Mouse (Mus musculus) erythroblast, embryonic 14.5 days (primary cell): ENCODE measurements around the gene Avil. TPM values are rescaled to one million over a fixed set of nuclear protein-coding genes. Genes with fewer than 3 reads are reported as not detected.

Source experiments
- H3K27me3 ChIP-seq: 2 replicates; pipeline ENCODE4 v1.6.1; 2012; ENCODE audit warnings: inconsistent platforms; ENCODE audit not compliant: control insufficient read depth
- H3K36me3 ChIP-seq: 2 replicates; pipeline ENCODE4 v1.6.1; 2012; ENCODE audit warnings: mild to moderate bottlenecking, inconsistent platforms; ENCODE audit not compliant: control insufficient read depth
- H3K4me1 ChIP-seq: 2 replicates; pipeline ENCODE4 v1.6.1; 2012; ENCODE audit warnings: inconsistent platforms; ENCODE audit not compliant: control insufficient read depth
- H3K4me3 ChIP-seq: replicated peaks from 2 replicates; pipeline ENCODE3; 2012; ENCODE audit warnings: moderate library complexity, mild to moderate bottlenecking, inconsistent platforms
- H3K9me3 ChIP-seq: 2 replicates; pipeline ENCODE4 v1.6.1; 2012; ENCODE audit warnings: low read length, inconsistent platforms, mixed read lengths; ENCODE audit not compliant: control insufficient read depth
- GATA1 ChIP-seq: IDR thresholded peaks from 2 replicates; pipeline ENCODE4 v1.6.1; 2012; ENCODE audit warnings: low read length, inconsistent platforms, mixed read lengths
- TAL1 ChIP-seq: IDR thresholded peaks from 3 replicates; pipeline ENCODE4 v1.6.1; 2012; ENCODE audit warnings: low read length, inconsistent platforms, mixed read lengths
- polyA plus RNA-seq: library from polyadenylated mRNA; stranded (reverse); fragments of >175 nt; gene quantifications from 2 replicates; pipeline ENCODE4 v1.2.3, GENCODE M21; 2012

Gene Avil
- polyA plus RNA-seq, 1 experiment = 0.01 TPM

DNA sequence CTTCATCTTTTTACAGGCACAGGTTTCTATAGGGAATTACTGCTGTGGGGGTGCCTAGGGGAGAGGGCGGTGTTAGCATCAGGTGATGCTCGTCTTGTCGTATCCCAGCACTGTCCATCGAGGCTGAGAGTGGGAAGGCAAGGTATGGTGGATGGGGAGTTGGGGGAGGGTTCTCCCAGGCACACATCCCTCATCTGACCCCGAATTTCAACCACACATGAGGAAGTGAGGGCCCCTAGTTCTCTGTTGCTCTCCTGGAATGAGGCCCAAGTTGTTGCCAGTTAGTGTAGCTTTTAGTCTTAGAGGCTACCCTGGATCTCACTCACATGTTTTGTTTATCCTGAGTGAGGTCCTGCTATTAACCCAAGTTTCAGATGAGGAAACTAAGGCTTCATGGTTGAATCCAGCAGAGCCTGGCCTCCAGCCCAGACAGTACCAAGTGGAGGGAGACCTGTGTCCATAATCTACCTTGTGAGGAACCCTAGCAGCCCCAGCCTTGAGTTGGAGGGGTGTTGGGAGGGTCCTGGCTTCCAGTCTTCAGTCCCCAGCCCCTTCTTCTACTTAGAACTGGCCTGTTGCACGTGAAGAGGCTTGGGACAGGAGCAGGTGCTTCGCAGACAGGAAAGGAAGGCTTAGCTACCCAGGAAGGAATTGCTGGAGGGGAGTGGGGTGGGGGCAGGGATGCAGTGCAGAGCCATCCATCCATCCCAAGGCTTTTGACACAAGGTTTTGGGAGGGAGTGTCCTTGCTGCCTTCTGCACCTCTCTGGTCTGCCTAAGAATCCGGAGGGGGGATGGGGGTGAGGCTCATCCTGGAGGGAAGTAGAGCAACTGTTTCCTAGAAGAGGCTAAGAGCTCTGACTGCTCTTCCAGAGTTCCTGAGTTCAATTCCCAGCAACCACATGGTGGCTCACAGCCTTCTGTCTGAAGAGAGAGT is 13.1 kb upstream of the Avil start:
- no peaks in the 10 kb centered on the region for H3K9me3 ChIP-seq
- H3K4me3 ChIP-seq = no peak overlapping the region
- peaks cover 46% of the 10 kb centered on the region for H3K4me1 ChIP-seq
- no peaks in the 10 kb centered on the region for H3K27me3 ChIP-seq
- H3K36me3 ChIP-seq = peaks cover 48% of the 10 kb centered on the region
- TF ChIP-seq GATA1 (no peak), TAL1 (no peak)

- TF ChIP-seq TAL1 (no peak), GATA1 (no peak)
- no peak overlapping the region for H3K4me3 ChIP-seq
- H3K27me3 ChIP-seq = no peaks in the 10 kb centered on the region
- H3K4me1 ChIP-seq = peaks cover 35% of the 10 kb centered on the region
- no peaks in the 10 kb centered on the region for H3K9me3 ChIP-seq
- H3K36me3 ChIP-seq = peaks cover 50% of the 10 kb centered on the region
These were observed 11.9 kb upstream of the Avil start for GRCm38 (mm10) chr10:126988513-126989165.

DNA sequence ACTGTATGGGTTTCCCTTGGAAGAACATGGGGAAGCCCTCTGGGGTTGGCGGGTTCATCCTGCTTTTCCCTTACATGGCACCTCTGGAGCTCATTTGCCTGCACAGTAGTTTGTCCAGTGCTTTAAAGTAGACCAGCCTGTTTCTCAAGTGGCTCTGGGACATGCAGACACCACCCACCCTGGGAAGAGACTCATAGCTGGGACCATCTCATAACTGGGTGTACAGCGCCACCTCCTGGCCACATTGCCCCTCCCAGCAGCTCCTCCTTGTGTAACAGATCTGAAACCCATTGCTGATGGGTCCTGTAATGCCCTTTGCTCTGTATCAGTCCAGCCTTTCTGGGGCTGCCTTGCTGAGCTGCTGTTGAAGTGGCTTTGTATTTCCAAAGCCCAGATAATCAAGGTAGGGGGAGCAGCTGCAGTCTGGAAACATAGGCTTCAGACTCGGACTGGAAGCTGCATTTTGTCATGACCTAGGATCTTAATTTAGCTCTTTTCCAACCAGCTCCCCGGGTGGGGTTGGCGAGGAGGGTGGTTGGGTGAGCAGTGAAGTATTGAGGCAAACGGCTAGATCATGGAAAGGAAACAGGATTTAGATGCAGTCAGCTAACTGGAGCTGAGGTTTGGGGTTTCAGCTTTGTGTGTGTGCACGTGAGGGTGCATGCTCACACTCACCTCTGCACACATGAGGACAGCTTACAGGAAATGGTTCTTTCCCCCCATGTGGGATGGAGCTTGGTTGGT is 10.0 kb upstream of the Avil start:
- peaks cover 56% of the 10 kb centered on the region for H3K36me3 ChIP-seq
- H3K4me1 ChIP-seq = peaks cover 23% of the 10 kb centered on the region
- no peak overlapping the region for H3K4me3 ChIP-seq
- TF ChIP-seq GATA1 (no peak), TAL1 (no peak)
- H3K27me3 ChIP-seq = no peaks in the 10 kb centered on the region
- no peaks in the 10 kb centered on the region for H3K9me3 ChIP-seq

- Histone ChIP-seq H3K4me1 (peaks cover 14% of the 10 kb centered on the region), H3K4me3 (no peak overlapping the region), H3K36me3 (peaks cover 59% of the 10 kb centered on the region), H3K9me3 (no peaks in the 10 kb centered on the region), H3K27me3 (no peaks in the 10 kb centered on the region)
- no peak for TF ChIP-seq GATA1
- TF ChIP-seq TAL1 = no peak
These were observed 8.8 kb upstream of the Avil start for GRCm38 (mm10) chr10:126991676-126992075.

GRCm38 (mm10) chr10:126993621-126994020 is 6.9 kb upstream of the Avil start:
- TF ChIP-seq GATA1 (no peak), TAL1 (no peak)
- Histone ChIP-seq H3K4me3 (no peak overlapping the region), H3K4me1 (peaks cover 4% of the 10 kb centered on the region), H3K36me3 (peaks cover 72% of the 10 kb centered on the region), H3K27me3 (no peaks in the 10 kb centered on the region), H3K9me3 (no peaks in the 10 kb centered on the region)

- Histone ChIP-seq H3K9me3 (no peaks in the 10 kb centered on the region), H3K27me3 (no peaks in the 10 kb centered on the region), H3K4me1 (peaks cover 3% of the 10 kb centered on the region; the same call in 1 of the 2 replicates), H3K36me3 (peaks cover 64% of the 10 kb centered on the region), H3K4me3 (no peak overlapping the region)
- no peak for TF ChIP-seq GATA1
These were observed 3.0 kb upstream of the Avil start for GRCm38 (mm10) chr10:126997340-126998113.

GRCm38 (mm10) chr10:127001297-127001696 is 788 bp downstream of the Avil start:
- TF ChIP-seq GATA1 (no peak), TAL1 (no peak)
- peaks cover 26% of the 10 kb centered on the region for H3K36me3 ChIP-seq
- no peaks in the 10 kb centered on the region for H3K27me3 ChIP-seq
- H3K4me1 ChIP-seq = peaks cover 3% of the 10 kb centered on the region; the same call in 1 of the 2 replicates
- H3K4me3 ChIP-seq = no peak overlapping the region
- H3K9me3 ChIP-seq = no peaks in the 10 kb centered on the region

DNA sequence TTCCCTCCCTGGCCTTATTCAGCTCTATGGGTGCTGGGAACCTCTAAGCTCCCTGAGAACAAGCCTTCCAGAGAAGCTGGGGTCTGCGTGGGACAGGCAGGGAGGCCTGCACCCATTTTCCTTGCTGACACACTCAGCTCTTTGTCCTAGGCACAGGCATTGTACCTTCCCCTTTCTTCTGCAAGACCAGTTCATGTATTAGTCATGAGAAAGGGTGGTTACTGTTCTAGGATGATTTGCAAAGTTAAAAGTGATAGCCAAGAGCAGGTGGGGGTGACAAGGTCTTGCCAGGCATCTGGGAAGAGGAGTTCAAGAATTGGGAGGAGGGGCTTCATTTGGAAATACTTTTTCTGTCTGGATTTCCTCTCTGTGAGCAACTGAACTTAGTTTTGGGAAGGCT is 1.5 kb downstream of the Avil start:
- Histone ChIP-seq H3K9me3 (no peaks in the 10 kb centered on the region), H3K27me3 (no peaks in the 10 kb centered on the region), H3K36me3 (peaks cover 25% of the 10 kb centered on the region), H3K4me1 (peaks cover 3% of the 10 kb centered on the region; the same call in 1 of the 2 replicates), H3K4me3 (no peak overlapping the region)
- TF ChIP-seq TAL1 = no peak
- TF ChIP-seq GATA1 = no peak
